Mouse (Mus musculus): Measurements from ENCODE around the gene Htr2b. TPM values are rescaled to one million over a fixed set of nuclear protein-coding genes. Genes with fewer than 3 reads are reported as not detected.
A peak's percentile ranks its signal among the peaks of the same experiment; 100 is the strongest.

Htr2b gene
- polyA plus RNA-seq, 1 experiment, result not detected

DNA sequence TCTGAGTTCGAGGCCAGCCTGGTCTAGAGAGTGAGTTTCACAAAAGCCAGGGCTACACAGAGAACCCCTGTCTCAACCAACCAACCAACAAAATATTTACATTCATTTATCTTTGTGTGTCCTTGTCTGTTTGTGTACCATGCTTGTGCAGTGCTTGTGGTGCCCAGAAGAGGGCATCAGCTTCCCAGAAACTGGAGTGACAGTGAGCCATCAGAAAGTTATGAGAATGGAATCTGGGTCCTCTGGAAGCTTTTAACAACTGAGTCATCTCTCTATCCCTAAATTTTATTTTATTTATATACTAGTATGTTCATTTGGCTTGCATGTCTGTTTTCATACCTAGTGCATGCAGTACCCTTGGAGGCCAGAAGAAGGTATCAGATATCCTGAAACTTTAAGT is 40.8 kb upstream of the Htr2b start:
- H3K27ac ChIP-seq (ENCODE audit: control insufficient read depth, insufficient read depth, low read depth, low read length, poor library complexity), result no peak overlapping the region
- peaks cover 1% of the 10 kb centered on the region for H3K4me1 ChIP-seq (ENCODE audit: control insufficient read depth, insufficient read depth, low read length)
- no peak overlapping the region for H3K4me3 ChIP-seq (replicated peaks; ENCODE audit: control insufficient read depth, low read depth, low read length)
- WGBS, result 88% methylated on average over 1 of the region's 1 CpGs
- TF ChIP-seq CTCF (IDR thresholded peaks at IDR 0.05; ENCODE audit: control insufficient read depth, insufficient read depth, low read length) (peak; percentile 46; the same call in 1 of the 2 replicates), POLR2A (IDR thresholded peaks at IDR 0.05; ENCODE audit: borderline replicate concordance, control insufficient read depth, low read depth, low read length) (no peak)

DNA sequence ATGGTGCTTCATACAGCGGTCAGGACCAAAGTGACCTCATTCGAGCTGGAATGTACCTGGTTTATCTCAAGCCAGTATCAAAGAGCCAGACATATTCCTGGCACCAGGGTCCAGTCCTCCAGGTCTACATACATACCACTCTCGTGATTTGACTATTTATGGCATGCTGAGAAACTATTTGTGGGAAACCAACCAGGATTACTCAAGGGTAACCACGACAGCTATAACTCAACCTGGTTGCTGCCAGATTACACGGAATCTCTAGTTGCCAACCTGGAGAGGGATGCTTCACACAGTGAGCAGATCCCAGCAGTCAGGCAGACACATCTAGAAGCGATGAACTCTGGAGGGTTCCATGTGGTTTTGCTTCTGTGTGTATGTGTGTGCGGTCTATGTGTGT is 39.6 kb upstream of the Htr2b start:
- Histone ChIP-seq H3K27ac (ENCODE audit: control insufficient read depth, insufficient read depth, low read depth, low read length, poor library complexity) (no peak overlapping the region), H3K4me1 (ENCODE audit: control insufficient read depth, insufficient read depth, low read length) (peaks cover 1% of the 10 kb centered on the region), H3K4me3 (replicated peaks; ENCODE audit: control insufficient read depth, low read depth, low read length) (no peak overlapping the region)
- WGBS, result 67% methylated on average over 7 of the region's 7 CpGs
- no peak for TF ChIP-seq CTCF (IDR thresholded peaks at IDR 0.05; ENCODE audit: control insufficient read depth, insufficient read depth, low read length)
- TF ChIP-seq POLR2A (IDR thresholded peaks at IDR 0.05; ENCODE audit: borderline replicate concordance, control insufficient read depth, low read depth, low read length), result no peak

DNA sequence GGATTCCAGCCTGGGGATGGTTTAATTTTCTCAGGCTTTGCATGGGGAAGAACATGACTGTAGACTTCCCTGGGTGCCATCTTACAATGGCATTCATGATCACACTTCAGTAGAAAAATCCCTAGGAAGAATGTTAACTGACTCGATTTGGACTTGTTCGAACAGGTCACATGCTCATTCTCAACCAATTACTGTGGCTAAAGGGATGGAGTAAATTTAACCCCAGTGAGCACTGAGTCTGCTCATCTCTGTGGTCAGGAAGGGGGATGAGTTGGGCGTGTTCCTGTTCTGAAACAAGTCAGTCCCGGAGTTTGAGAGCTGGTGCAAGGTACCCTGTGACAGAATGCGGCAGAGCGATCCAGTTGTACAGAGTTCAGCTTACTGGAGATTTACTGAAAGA is 39.2 kb upstream of the Htr2b start:
- Histone ChIP-seq H3K4me1 (ENCODE audit: control insufficient read depth, insufficient read depth, low read length) (peaks cover 1% of the 10 kb centered on the region), H3K27ac (ENCODE audit: control insufficient read depth, insufficient read depth, low read depth, low read length, poor library complexity) (no peak overlapping the region), H3K4me3 (replicated peaks; ENCODE audit: control insufficient read depth, low read depth, low read length) (no peak overlapping the region)
- TF ChIP-seq POLR2A (IDR thresholded peaks at IDR 0.05; ENCODE audit: borderline replicate concordance, control insufficient read depth, low read depth, low read length), result no peak
- whole genome bisulfite sequencing, result 64% methylated on average over 6 of the region's 6 CpGs

DNA sequence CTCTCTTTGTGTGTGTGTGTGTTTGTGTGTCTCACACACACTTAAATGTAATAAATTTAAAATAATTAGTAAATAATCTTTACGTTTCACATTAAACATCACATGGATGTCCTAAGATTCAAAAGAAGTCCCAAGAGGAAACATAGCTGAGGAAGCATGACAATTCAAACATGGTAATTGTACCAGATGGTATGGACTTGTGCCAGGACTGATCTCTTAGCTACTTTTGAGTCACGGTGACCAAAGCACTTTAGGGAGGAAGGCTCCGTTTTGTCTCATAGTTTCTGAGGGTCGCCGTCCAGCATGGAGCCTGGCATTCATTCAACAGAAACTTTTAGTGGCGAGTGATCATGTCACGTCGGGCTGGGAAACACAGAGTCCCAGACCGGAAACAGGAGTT is 36.4 kb upstream of the Htr2b start:
- TF ChIP-seq CTCF (IDR thresholded peaks at IDR 0.05; ENCODE audit: control insufficient read depth, insufficient read depth, low read length), result no peak
- TF ChIP-seq POLR2A (IDR thresholded peaks at IDR 0.05; ENCODE audit: borderline replicate concordance, control insufficient read depth, low read depth, low read length), result no peak
- Histone ChIP-seq H3K4me1 (ENCODE audit: control insufficient read depth, insufficient read depth, low read length) (no peaks in the 10 kb centered on the region), H3K27ac (ENCODE audit: control insufficient read depth, insufficient read depth, low read depth, low read length, poor library complexity) (no peak overlapping the region), H3K4me3 (replicated peaks; ENCODE audit: control insufficient read depth, low read depth, low read length) (no peak overlapping the region)
- WGBS, result 66% methylated on average over 9 of the region's 9 CpGs

DNA sequence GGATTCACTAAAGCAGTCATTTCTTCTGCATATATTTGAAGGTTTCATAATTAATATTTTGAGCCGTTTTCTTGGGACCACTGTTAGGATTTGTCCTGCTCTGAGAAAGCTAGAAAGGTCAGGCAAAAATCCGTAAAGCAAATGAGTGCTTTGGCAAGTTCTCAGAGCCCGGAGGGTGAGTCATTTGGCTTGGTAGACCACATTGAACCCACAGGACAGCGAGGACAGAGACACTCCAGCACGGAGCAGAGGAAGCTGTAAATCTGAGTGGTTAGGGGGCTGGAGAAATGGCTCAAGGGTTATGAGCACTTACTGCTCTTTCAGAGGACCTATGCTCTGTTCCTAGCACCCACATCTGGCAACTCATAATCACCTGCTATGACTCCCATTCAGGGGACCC is 35.8 kb upstream of the Htr2b start:
- TF ChIP-seq CTCF (IDR thresholded peaks at IDR 0.05; ENCODE audit: control insufficient read depth, insufficient read depth, low read length) (no peak), POLR2A (IDR thresholded peaks at IDR 0.05; ENCODE audit: borderline replicate concordance, control insufficient read depth, low read depth, low read length) (no peak)
- Histone ChIP-seq H3K4me1 (ENCODE audit: control insufficient read depth, insufficient read depth, low read length) (no peaks in the 10 kb centered on the region), H3K27ac (ENCODE audit: control insufficient read depth, insufficient read depth, low read depth, low read length, poor library complexity) (no peak overlapping the region), H3K4me3 (replicated peaks; ENCODE audit: control insufficient read depth, low read depth, low read length) (no peak overlapping the region)
- 17% methylated on average over 5 of the region's 5 CpGs for WGBS

DNA sequence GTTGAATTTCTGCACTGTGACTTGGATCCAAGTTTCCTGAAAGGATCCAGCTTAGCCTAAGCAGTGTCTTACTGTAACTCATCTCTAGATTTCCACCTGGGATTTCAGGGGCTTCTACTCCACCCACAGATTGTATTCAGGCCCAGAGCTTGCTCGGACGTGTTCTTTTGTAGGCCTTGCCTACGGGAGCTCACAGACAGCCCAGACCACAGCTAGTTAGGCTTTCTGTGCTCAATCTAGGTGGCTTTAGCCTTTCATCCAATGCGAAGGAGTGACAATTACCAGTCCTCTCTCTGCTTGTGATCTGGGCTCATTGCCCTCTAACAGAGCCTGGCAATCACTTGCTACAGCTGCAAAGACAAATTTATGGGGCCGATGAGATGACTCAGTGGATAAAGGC is 34.5 kb upstream of the Htr2b start:
- H3K4me3 ChIP-seq (replicated peaks; ENCODE audit: control insufficient read depth, low read depth, low read length), result no peak overlapping the region
- H3K4me1 ChIP-seq (ENCODE audit: control insufficient read depth, insufficient read depth, low read length), result no peaks in the 10 kb centered on the region
- H3K27ac ChIP-seq (ENCODE audit: control insufficient read depth, insufficient read depth, low read depth, low read length, poor library complexity), result no peak overlapping the region
- WGBS, result 84% methylated on average over 5 of the region's 5 CpGs
- no peak for TF ChIP-seq CTCF (IDR thresholded peaks at IDR 0.05; ENCODE audit: control insufficient read depth, insufficient read depth, low read length)

DNA sequence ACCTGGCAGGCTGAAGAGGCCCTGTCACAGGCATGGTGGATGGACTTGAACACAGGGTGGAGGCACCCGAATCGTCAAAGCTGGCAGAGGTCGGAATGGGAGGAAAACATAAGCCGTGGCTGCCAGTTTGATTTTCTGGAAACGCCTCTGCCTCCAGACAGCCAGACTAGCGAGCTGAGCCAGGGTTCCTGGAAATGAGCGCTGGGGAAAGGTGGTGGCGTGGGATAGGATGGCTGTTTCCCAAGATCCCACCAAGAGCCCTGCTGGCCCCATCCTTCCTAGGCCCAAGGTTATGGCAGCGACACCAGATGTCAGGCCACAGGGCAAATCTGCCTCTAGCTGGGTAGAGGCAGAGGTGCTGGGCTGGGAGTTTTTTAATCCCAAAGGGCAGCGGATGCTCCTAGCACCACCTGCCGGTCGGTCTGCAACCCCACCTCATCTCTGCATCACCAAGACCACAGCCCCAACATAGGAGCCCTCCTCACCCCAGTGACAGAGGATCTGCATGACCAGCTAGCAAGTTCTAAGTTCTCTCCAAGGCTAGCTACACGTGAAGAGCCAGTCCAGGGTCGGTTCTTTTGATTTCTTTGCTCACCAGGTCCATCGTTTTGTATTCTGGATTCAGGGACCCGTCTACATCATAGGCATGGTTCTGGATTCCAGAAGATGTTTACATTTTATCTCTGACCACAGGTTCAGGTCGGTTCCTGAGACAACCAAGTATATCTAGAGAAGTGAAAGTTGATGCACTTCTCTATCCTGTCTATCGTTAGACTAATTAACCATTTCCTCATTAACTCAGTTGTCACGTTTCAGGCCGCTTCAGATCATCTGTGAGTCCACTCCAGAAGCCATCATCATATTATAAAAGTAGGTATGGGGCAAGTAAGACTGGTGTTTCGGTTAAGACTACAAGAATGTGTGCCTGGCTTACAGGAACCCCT is 32.5 kb upstream of the Htr2b start:
- Histone ChIP-seq H3K4me3 (replicated peaks; ENCODE audit: control insufficient read depth, low read depth, low read length) (no peak overlapping the region), H3K27ac (ENCODE audit: control insufficient read depth, insufficient read depth, low read depth, low read length, poor library complexity) (0 out of 2 replicates have a peak overlapping the region, but pooled peaks have one; percentile 39), H3K4me1 (ENCODE audit: control insufficient read depth, insufficient read depth, low read length) (no peaks in the 10 kb centered on the region)
- TF ChIP-seq POLR2A (IDR thresholded peaks at IDR 0.05; ENCODE audit: borderline replicate concordance, control insufficient read depth, low read depth, low read length), result no peak
- no peak for TF ChIP-seq CTCF (IDR thresholded peaks at IDR 0.05; ENCODE audit: control insufficient read depth, insufficient read depth, low read length)
- 75% methylated on average over 21 of the region's 21 CpGs for WGBS

DNA sequence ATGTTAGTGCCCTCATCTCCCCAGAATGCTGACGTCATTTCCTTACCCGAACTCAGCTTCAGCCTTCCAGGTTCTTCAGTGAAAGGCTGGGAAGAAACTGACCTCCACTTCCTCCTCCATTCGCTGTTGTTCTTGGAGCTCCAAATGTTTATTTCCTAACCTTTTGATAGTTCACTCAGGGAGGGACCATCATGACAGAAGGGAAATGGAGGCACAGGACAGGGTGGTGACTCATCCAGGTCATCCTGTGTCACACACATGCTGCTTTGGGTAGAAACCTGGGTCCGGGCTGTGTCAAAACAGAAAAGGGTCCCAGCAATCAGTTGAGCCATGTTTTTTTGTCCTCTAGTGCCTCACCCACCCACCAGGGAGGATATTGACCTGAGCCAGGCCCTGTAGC is 31.4 kb upstream of the Htr2b start:
- TF ChIP-seq CTCF (IDR thresholded peaks at IDR 0.05; ENCODE audit: control insufficient read depth, insufficient read depth, low read length) (no peak), POLR2A (IDR thresholded peaks at IDR 0.05; ENCODE audit: borderline replicate concordance, control insufficient read depth, low read depth, low read length) (no peak)
- no peak overlapping the region for H3K4me3 ChIP-seq (replicated peaks; ENCODE audit: control insufficient read depth, low read depth, low read length)
- no peak overlapping the region for H3K27ac ChIP-seq (ENCODE audit: control insufficient read depth, insufficient read depth, low read depth, low read length, poor library complexity)
- H3K4me1 ChIP-seq (ENCODE audit: control insufficient read depth, insufficient read depth, low read length), result no peaks in the 10 kb centered on the region
- WGBS, result 64% methylated on average over 4 of the region's 4 CpGs

Measured in bone marrow, adult 2 months (tissue).